Mouse (Mus musculus): Measurements from ENCODE around the gene E2f1. TPM values are rescaled to one million over a fixed set of nuclear protein-coding genes. Genes with fewer than 3 reads are reported as not detected.
A peak's percentile ranks its signal among the peaks of the same experiment; 100 is the strongest.

The E2f1 gene
- polyA plus RNA-seq, 1 experiment from 2014 or later = 9.6 TPM

DNA sequence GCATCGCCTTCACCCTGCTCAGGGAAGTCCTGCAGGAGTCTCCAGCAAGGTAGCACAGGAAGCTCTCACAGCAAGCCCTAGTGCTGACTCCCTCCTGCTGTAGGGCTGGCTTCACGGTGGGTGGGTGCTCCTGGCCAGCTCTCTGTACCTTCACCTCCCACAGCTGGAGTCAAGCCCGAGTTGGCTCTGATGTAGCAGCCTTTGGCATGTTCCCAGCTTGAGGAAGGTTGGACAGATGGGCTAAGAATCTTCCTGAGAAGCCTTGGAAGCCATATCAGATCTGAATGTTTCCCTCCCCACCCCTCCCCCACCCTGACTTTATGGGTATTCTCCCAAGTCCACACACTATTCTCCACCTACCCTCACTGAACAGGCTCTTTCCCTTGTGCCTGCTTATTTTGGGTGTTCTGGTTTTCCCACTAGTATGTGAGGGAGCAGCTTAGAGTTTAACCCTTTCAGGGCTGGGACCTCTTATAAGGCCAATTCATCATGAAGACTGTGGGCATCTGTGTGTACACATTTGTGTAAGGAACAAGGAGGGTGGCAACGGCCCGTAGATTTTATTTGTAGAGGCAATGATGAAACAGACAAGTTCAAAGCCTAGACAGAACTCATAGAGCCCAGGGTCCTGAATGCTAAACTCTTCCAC, 12.4 kb downstream of the E2f1 start:
- Histone ChIP-seq H3K4me2 (ENCODE audit: low read length) (no peak overlapping the region), H3K36me3 (ENCODE audit: insufficient read depth, low read length) (0 out of 2 replicates have a peak, but pooled peaks cover 3% of the 10 kb centered on the region), H3K9me3 (replicated peaks; ENCODE audit: low read length) (no peaks in the 10 kb centered on the region), H3K27me3 (ENCODE audit: insufficient read depth, low read length) (no peaks in the 10 kb centered on the region), H3K4me1 (replicated peaks; ENCODE audit: insufficient read depth, low read length) (peaks cover 19% of the 10 kb centered on the region), H3K27ac (no peak overlapping the region), H3K9ac (ENCODE audit: low read depth, low read length) (no peak overlapping the region), H3K4me3 (replicated peaks; ENCODE audit: low read depth, low read length) (no peak overlapping the region)
- no peak for ATAC-seq (replicated peaks; ENCODE audit: low FRiP score, low read depth)
- DNase-seq (ENCODE audit: low spot score) = no peak
- 44% methylated on average over 5 of the region's 5 CpGs for WGBS
- no peak for TF ChIP-seq CTCF (IDR thresholded peaks at IDR 0.05; ENCODE audit: low read depth)

DNA sequence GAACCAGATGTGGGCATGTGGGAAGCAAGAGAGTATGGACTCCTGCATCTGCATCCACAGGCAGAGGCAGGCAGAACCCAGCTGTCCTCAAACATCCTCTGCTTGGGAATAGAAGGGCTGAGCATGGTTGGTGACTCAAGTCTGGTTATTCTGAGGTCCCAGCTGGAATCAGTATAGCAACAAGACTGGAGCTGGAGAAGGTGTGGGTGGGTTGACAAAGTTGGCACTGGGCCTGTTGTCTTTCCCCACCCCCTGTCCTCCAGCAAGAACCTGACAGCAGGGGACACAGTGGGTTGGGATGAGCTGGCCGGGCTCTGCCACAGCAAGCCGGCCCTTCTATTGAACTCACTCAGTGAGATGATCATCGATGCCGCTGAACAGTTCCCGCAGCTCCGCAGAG, 14.5 kb downstream of the E2f1 start:
- no peak for DNase-seq (ENCODE audit: low spot score)
- ATAC-seq (replicated peaks; ENCODE audit: low FRiP score, low read depth) = no peak
- Histone ChIP-seq H3K4me2 (ENCODE audit: low read length) (no peak overlapping the region), H3K4me3 (replicated peaks; ENCODE audit: low read depth, low read length) (no peak overlapping the region), H3K36me3 (ENCODE audit: insufficient read depth, low read length) (no peaks in the 10 kb centered on the region), H3K27me3 (ENCODE audit: insufficient read depth, low read length) (peaks cover 4% of the 10 kb centered on the region; the same call in 1 of the 2 replicates), H3K9me3 (replicated peaks; ENCODE audit: low read length) (no peaks in the 10 kb centered on the region), H3K9ac (ENCODE audit: low read depth, low read length) (no peak overlapping the region), H3K27ac (no peak overlapping the region), H3K4me1 (replicated peaks; ENCODE audit: insufficient read depth, low read length) (peaks cover 23% of the 10 kb centered on the region)
- TF ChIP-seq CTCF (IDR thresholded peaks at IDR 0.05; ENCODE audit: low read depth) = no peak
- 88% methylated on average over 6 of the region's 6 CpGs for WGBS

DNA sequence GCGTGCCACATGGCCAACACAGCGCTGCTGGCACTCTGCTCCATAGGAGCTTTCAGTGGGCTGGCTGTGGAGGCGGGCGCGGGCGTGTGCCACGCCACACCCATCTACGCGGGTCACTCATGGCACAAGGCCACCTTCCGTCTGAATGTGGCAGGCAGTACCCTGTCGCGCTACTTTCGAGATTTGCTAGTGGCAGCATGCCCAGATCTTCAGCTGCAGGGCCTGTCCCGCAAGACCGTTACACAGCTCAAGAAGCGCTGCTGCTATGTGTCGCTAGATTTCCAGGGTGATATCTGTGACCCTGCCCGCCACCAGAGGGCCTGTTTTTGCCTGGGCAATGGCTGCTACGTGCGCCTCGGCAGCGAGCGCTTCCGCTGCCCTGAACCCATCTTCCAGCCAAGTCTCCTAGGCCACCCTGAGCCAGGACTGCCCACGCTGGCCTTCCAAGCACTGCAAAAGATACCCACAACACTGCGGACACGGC, 17.2 kb downstream of the E2f1 start:
- Histone ChIP-seq H3K4me1 (replicated peaks; ENCODE audit: insufficient read depth, low read length) (peaks cover 17% of the 10 kb centered on the region), H3K4me3 (replicated peaks; ENCODE audit: low read depth, low read length) (no peak overlapping the region), H3K9ac (ENCODE audit: low read depth, low read length) (no peak overlapping the region), H3K27me3 (ENCODE audit: insufficient read depth, low read length) (peaks cover 4% of the 10 kb centered on the region; the same call in 1 of the 2 replicates), H3K27ac (no peak overlapping the region), H3K4me2 (ENCODE audit: low read length) (peak overlapping the region; percentile 51), H3K9me3 (replicated peaks; ENCODE audit: low read length) (no peaks in the 10 kb centered on the region), H3K36me3 (ENCODE audit: insufficient read depth, low read length) (no peaks in the 10 kb centered on the region)
- ATAC-seq (replicated peaks; ENCODE audit: low FRiP score, low read depth) = peak; percentile 27; the same call in 1 of the 2 replicates
- TF ChIP-seq CTCF (IDR thresholded peaks at IDR 0.05; ENCODE audit: low read depth) = peak; percentile 63
- WGBS = 23% methylated on average over 27 of the region's 27 CpGs
- DNase-seq (ENCODE audit: low spot score) = peak; percentile 54

DNA sequence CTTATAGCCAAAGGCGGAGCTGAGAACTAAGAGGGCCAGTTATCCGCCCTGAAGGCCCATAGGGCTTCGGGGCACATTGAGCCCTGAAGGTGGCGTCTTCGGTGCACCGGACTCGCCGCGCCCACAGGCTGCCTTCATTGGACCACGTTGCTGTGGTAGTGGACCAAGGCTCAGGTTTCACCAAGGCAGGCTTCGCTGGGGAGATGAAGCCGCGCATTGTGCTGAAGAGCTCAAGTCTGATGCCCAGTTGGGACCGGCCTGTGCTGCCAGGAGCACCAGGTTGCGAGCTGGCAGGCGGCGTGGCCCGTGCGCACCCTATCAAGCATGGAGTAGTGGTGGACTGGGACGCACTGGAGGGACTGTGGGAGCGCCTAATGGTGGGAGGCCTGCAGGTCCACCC, 17.8 kb downstream of the E2f1 start:
- WGBS = 35% methylated on average over 21 of the region's 21 CpGs
- Histone ChIP-seq H3K36me3 (ENCODE audit: insufficient read depth, low read length) (no peaks in the 10 kb centered on the region), H3K4me2 (ENCODE audit: low read length) (peak overlapping the region; percentile 51), H3K27ac (no peak overlapping the region), H3K4me1 (replicated peaks; ENCODE audit: insufficient read depth, low read length) (peaks cover 12% of the 10 kb centered on the region), H3K27me3 (ENCODE audit: insufficient read depth, low read length) (peaks cover 4% of the 10 kb centered on the region; the same call in 1 of the 2 replicates), H3K9me3 (replicated peaks; ENCODE audit: low read length) (no peaks in the 10 kb centered on the region), H3K9ac (ENCODE audit: low read depth, low read length) (no peak overlapping the region), H3K4me3 (replicated peaks; ENCODE audit: low read depth, low read length) (no peak overlapping the region)
- peak; percentile 9; the same call in 1 of the 2 replicates for TF ChIP-seq CTCF (IDR thresholded peaks at IDR 0.05; ENCODE audit: low read depth)
- DNase-seq (ENCODE audit: low spot score) (no peak), ATAC-seq (replicated peaks; ENCODE audit: low FRiP score, low read depth) (peak; percentile 31; the same call in 1 of the 2 replicates)

DNA sequence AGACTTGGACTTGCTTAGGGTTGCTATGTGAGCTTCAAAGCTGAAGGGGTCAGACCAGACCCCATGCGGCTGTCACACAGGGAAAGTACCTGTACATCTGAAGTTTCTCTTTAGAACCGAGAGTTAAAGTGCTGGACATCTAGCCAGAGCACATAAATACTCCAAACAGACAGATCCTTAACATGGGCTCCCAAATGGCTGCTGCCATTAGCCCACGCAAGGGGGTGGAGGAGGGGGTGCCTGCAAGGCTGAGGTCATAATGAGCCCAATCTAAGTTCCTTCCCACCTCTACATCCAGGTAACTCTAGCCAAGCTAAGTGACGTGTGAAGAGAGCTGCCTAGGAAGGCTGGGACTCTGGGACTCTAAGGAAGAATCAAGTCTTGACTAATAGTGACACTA, 18.2 kb downstream of the E2f1 start, which contains the start of gene Actl10:
TSS of gene Actl10 (plus strand) at position 301 of the 400 bp plus-strand sequence.
- DNase-seq (ENCODE audit: low spot score) (no peak), ATAC-seq (replicated peaks; ENCODE audit: low FRiP score, low read depth) (no peak)
- TF ChIP-seq CTCF (IDR thresholded peaks at IDR 0.05; ENCODE audit: low read depth) = no peak
- peak within 1 kb of the TSS; percentile 51 for H3K4me2 ChIP-seq (ENCODE audit: low read length)
- 70% methylated on average over 4 of the region's 4 CpGs for whole genome bisulfite sequencing
- H3K4me1 ChIP-seq (replicated peaks; ENCODE audit: insufficient read depth, low read length) = peaks cover 12% of the 10 kb centered on the region
- no peak within 1 kb of the TSS for H3K4me3 ChIP-seq (replicated peaks; ENCODE audit: low read depth, low read length)
- H3K27ac ChIP-seq = no peak within 1 kb of the TSS
- H3K27me3 ChIP-seq (ENCODE audit: insufficient read depth, low read length) = peaks cover 4% of the 10 kb centered on the region; the same call in 1 of the 2 replicates
- no peak within 1 kb of the TSS for H3K9ac ChIP-seq (ENCODE audit: low read depth, low read length)
- no peaks in the 10 kb centered on the region for H3K36me3 ChIP-seq (ENCODE audit: insufficient read depth, low read length)
- no peaks in the 10 kb centered on the region for H3K9me3 ChIP-seq (replicated peaks; ENCODE audit: low read length)

DNA sequence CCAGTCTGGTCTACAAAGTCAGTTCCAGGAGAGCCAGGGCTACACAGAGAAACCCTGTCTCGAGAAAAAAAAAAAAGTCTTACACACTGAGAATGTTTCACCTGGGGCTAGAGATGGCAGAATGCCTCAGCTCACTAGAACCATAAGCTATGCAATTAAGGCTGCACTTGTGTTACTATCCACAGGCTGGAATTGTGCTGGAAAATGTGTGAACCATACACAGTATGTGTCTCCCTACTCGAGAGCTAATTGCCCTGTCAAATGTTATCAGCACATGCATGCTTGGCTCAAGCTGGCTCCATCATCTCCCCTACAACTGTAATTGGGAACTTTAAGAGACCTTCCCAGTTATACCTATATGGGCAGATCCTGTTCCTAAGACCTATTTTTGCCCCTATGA, 18.8 kb downstream of the E2f1 start:
- Histone ChIP-seq H3K9ac (ENCODE audit: low read depth, low read length) (no peak overlapping the region), H3K27ac (no peak overlapping the region), H3K9me3 (replicated peaks; ENCODE audit: low read length) (no peaks in the 10 kb centered on the region), H3K36me3 (ENCODE audit: insufficient read depth, low read length) (no peaks in the 10 kb centered on the region), H3K4me2 (ENCODE audit: low read length) (no peak overlapping the region), H3K4me3 (replicated peaks; ENCODE audit: low read depth, low read length) (no peak overlapping the region), H3K4me1 (replicated peaks; ENCODE audit: insufficient read depth, low read length) (peaks cover 12% of the 10 kb centered on the region), H3K27me3 (ENCODE audit: insufficient read depth, low read length) (peaks cover 4% of the 10 kb centered on the region; the same call in 1 of the 2 replicates)
- no peak for ATAC-seq (replicated peaks; ENCODE audit: low FRiP score, low read depth)
- no peak for TF ChIP-seq CTCF (IDR thresholded peaks at IDR 0.05; ENCODE audit: low read depth)
- DNase-seq (ENCODE audit: low spot score) = no peak
- WGBS = 85% methylated on average over 2 of the region's 2 CpGs

All from kidney, postnatal 0 days (tissue).